Mouse (Mus musculus): ENCODE measurements around the gene Osbpl10.

DNA sequence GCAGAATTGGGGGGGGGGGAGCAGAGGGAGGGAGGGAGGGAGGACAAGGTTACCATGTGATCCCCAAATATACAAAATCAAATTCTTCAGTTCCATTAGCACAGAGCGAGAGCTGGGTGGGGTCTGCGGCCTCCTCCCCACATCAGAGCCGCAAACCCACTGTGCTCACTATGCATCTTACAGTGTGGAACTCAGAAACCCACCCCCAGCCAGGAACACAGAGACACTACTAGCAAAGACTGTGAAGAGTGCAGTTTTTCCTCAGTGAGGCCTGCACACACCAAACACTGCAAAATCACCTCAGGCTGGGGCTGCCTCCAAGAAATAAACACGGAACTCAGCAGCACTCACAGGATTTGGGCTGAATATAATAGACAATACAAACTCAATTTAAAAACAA lies 281.5 kb downstream of the Osbpl10 start:
- no peak for TF ChIP-seq CTCF (conservative IDR thresholded peaks at IDR 0.05; ENCODE audit: insufficient read depth, insufficient read length, low read depth, low read length)
- TF ChIP-seq POLR2A (IDR thresholded peaks at IDR 0.05; ENCODE audit: low read depth, low read length): no peak
